Mouse (Mus musculus): ENCODE measurements at regions not wholly inside any gene's neighbourhood (a gene's known extent, or its start where the extent isn't known, plus 50 kb on each side); places are given as distances from the start of the nearest gene placed in this dataset.

DNA sequence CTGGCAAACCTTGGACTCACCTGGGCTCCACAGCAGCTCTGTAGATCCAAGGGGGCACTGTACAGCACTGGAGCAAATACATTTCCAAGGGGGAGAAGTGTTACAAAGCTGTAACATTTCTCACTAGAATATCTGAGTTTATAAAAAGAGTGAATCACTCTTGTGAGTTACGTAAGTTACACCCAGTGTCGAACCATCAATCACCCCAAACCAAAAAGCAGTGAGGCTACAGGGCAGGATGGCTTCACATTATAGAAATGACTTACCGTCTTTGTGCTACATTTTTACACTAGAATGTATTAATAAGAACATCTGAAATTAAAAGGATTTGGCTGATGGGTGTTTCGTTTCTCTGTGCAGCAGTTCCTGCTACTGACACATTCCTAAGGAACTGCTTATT lies 156.7 kb upstream of the Klf14 start:
- Histone ChIP-seq H3K27ac (ENCODE audit: insufficient read depth, low read length) (no peak overlapping the region), H3K9ac (ENCODE audit: low read depth, poor library complexity, severe bottlenecking) (no peak overlapping the region), H3K4me1 (ENCODE audit: control insufficient read depth, insufficient read depth, low read length) (no peaks in the 10 kb centered on the region), H3K9me3 (replicated peaks; ENCODE audit: control insufficient read depth, insufficient read depth, low read length, poor library complexity, severe bottlenecking) (no peaks in the 10 kb centered on the region), H3K27me3 (ENCODE audit: control insufficient read depth, insufficient read depth, low read length, poor library complexity, severe bottlenecking) (no peaks in the 10 kb centered on the region), H3K36me3 (ENCODE audit: control insufficient read depth, insufficient read depth, low read length, poor library complexity, severe bottlenecking) (no peaks in the 10 kb centered on the region), H3K4me3 (ENCODE audit: low read depth, low read length) (no peak overlapping the region)
- TF ChIP-seq EP300 (IDR thresholded peaks at IDR 0.05; ENCODE audit: insufficient read depth, low read depth, low read length) = no peak
- TF ChIP-seq CTCF (IDR thresholded peaks at IDR 0.05; ENCODE audit: low read depth, low read length) = no peak
- no peak for TF ChIP-seq POLR2A (IDR thresholded peaks at IDR 0.05; ENCODE audit: insufficient read depth, low read length)

DNA sequence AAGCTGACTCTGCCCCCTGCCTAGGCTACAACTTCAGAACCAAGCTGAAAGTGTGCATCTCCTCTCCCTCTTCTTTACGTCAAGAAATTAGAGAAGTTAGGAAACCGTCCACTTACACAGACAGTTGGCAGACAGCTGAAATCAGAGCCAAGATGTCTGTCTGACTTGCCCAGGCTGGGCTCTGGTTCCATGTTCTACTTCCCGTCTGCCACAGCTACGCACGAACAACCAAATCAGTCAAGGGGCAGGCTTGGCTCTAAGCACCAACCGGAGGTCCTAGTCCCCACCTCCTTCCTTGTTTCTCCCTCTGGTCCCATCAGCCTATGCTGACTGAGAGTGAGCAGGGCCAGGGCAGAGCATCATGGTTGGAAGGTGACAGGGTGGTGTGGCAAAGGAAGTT lies 157.5 kb upstream of the Klf14 start:
- H3K27me3 ChIP-seq (ENCODE audit: control insufficient read depth, insufficient read depth, low read length, poor library complexity, severe bottlenecking) = no peaks in the 10 kb centered on the region
- H3K9me3 ChIP-seq (replicated peaks; ENCODE audit: control insufficient read depth, insufficient read depth, low read length, poor library complexity, severe bottlenecking) = no peaks in the 10 kb centered on the region
- TF ChIP-seq CTCF (IDR thresholded peaks at IDR 0.05; ENCODE audit: low read depth, low read length) (no peak), POLR2A (IDR thresholded peaks at IDR 0.05; ENCODE audit: insufficient read depth, low read length) (no peak), EP300 (IDR thresholded peaks at IDR 0.05; ENCODE audit: insufficient read depth, low read depth, low read length) (no peak)
- H3K9ac ChIP-seq (ENCODE audit: low read depth, poor library complexity, severe bottlenecking) = no peak overlapping the region
- no peak overlapping the region for H3K4me3 ChIP-seq (ENCODE audit: low read depth, low read length)
- no peaks in the 10 kb centered on the region for H3K36me3 ChIP-seq (ENCODE audit: control insufficient read depth, insufficient read depth, low read length, poor library complexity, severe bottlenecking)
- H3K27ac ChIP-seq (ENCODE audit: insufficient read depth, low read length) = no peak overlapping the region
- H3K4me1 ChIP-seq (ENCODE audit: control insufficient read depth, insufficient read depth, low read length) = no peaks in the 10 kb centered on the region

DNA sequence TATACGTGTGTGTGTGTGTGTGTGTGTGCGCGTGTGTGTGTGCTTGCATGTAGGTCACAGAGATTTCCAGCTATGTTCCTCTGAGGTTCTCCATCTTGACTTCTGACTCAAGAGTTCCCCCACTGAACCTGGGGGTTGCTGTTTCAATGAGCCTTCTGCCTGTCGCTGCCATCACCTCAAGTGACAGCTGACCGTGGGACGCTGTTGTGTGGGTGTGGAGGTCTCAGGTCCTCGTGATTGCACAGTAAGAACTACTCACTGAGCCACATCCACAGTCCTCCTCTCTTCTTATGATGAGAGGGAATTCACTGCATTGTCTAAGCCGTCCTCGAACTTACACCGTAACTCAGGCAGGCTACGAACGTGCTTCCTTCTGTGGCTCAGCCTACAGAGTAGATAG lies 158.8 kb upstream of the Klf14 start:
- TF ChIP-seq POLR2A (IDR thresholded peaks at IDR 0.05; ENCODE audit: insufficient read depth, low read length) (no peak), EP300 (IDR thresholded peaks at IDR 0.05; ENCODE audit: insufficient read depth, low read depth, low read length) (no peak), CTCF (IDR thresholded peaks at IDR 0.05; ENCODE audit: low read depth, low read length) (no peak)
- no peak overlapping the region for H3K9ac ChIP-seq (ENCODE audit: low read depth, poor library complexity, severe bottlenecking)
- no peaks in the 10 kb centered on the region for H3K36me3 ChIP-seq (ENCODE audit: control insufficient read depth, insufficient read depth, low read length, poor library complexity, severe bottlenecking)
- no peaks in the 10 kb centered on the region for H3K9me3 ChIP-seq (replicated peaks; ENCODE audit: control insufficient read depth, insufficient read depth, low read length, poor library complexity, severe bottlenecking)
- H3K4me3 ChIP-seq (ENCODE audit: low read depth, low read length) = no peak overlapping the region
- H3K27ac ChIP-seq (ENCODE audit: insufficient read depth, low read length) = no peak overlapping the region
- H3K27me3 ChIP-seq (ENCODE audit: control insufficient read depth, insufficient read depth, low read length, poor library complexity, severe bottlenecking) = no peaks in the 10 kb centered on the region
- no peaks in the 10 kb centered on the region for H3K4me1 ChIP-seq (ENCODE audit: control insufficient read depth, insufficient read depth, low read length)

DNA sequence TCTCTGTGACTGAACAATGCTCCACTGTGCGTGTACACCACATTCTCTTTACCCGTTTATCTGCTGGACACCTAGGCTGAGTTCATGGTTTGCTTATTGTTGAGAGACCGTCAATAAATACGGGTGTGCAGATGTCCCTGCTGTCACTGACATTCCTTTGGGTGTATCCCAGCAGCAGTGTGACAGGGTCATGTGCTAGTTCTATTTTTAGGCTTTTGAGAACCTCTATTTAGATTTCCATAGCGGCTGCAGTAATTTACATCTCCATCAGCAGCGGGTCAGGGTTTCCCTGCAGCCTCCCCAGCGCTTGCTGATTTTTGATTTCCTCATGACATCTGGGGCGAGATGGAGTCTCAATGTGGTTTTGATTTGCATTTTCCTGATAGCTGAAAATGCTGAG lies 162.1 kb upstream of the Klf14 start:
- H3K9me3 ChIP-seq (replicated peaks; ENCODE audit: control insufficient read depth, insufficient read depth, low read length, poor library complexity, severe bottlenecking) = no peaks in the 10 kb centered on the region
- H3K27ac ChIP-seq (ENCODE audit: insufficient read depth, low read length) = no peak overlapping the region
- no peaks in the 10 kb centered on the region for H3K27me3 ChIP-seq (ENCODE audit: control insufficient read depth, insufficient read depth, low read length, poor library complexity, severe bottlenecking)
- no peak overlapping the region for H3K9ac ChIP-seq (ENCODE audit: low read depth, poor library complexity, severe bottlenecking)
- H3K4me3 ChIP-seq (ENCODE audit: low read depth, low read length) = no peak overlapping the region
- H3K4me1 ChIP-seq (ENCODE audit: control insufficient read depth, insufficient read depth, low read length) = no peaks in the 10 kb centered on the region
- TF ChIP-seq CTCF (IDR thresholded peaks at IDR 0.05; ENCODE audit: low read depth, low read length) (no peak), EP300 (IDR thresholded peaks at IDR 0.05; ENCODE audit: insufficient read depth, low read depth, low read length) (no peak)
- no peaks in the 10 kb centered on the region for H3K36me3 ChIP-seq (ENCODE audit: control insufficient read depth, insufficient read depth, low read length, poor library complexity, severe bottlenecking)

DNA sequence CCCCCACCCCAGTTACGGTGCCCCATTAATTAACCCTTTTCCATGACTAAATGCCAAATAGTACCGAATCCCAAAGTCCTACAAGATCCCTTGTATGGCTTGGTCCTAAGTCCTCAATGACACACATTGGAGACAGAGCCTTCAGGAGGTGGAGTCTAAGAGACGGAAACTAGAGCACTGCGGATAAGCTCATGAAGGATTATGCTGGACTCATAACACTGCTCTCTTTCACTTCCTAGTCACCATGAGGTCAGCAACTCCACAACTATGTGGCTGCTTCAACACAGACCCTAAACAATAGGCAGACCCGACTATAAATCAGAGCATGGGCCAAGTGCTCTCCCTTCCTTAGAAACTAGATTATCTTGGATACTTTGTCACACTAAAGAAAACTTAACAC lies 164.0 kb upstream of the Klf14 start:
- no peak overlapping the region for H3K27ac ChIP-seq (ENCODE audit: insufficient read depth, low read length)
- TF ChIP-seq EP300 (IDR thresholded peaks at IDR 0.05; ENCODE audit: insufficient read depth, low read depth, low read length) = no peak
- TF ChIP-seq POLR2A (IDR thresholded peaks at IDR 0.05; ENCODE audit: insufficient read depth, low read length) = no peak
- no peak for TF ChIP-seq CTCF (IDR thresholded peaks at IDR 0.05; ENCODE audit: low read depth, low read length)

DNA sequence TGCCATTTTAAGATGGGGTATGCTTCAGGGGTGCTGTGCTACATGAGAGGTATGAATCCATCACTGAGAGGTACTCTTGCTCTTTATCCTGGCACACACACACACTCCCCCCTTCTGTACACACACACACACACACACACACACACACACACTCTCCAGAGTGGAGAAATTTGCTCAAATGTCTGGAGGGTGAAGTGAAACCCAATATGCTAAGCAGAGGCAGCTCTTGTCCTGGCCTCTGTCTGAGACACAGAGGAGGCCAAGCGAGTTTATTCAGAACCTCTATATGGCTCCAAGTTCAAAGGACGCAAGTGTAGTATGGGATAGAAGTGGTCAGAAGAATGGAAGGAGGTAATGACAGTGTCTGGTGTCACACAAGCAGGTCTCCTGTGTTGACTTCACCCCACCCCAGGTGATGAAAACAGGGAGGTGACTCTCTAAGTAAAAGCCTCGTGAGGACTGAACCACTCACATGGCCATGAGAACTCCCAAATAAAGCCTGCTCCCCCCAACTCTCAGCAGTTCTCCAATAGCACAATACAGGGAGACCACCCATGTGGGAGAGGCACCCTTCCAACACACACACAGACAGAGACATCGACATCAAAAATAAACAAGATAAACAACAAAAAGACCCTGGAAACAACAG lies 164.6 kb upstream of the Klf14 start:
- no peak overlapping the region for H3K9ac ChIP-seq (ENCODE audit: low read depth, poor library complexity, severe bottlenecking)
- no peak overlapping the region for H3K4me3 ChIP-seq (ENCODE audit: low read depth, low read length)
- TF ChIP-seq CTCF (IDR thresholded peaks at IDR 0.05; ENCODE audit: low read depth, low read length) = no peak
- TF ChIP-seq POLR2A (IDR thresholded peaks at IDR 0.05; ENCODE audit: insufficient read depth, low read length) = no peak
- TF ChIP-seq EP300 (IDR thresholded peaks at IDR 0.05; ENCODE audit: insufficient read depth, low read depth, low read length) = no peak
- H3K27ac ChIP-seq (ENCODE audit: insufficient read depth, low read length) = no peak overlapping the region
- H3K4me1 ChIP-seq (ENCODE audit: control insufficient read depth, insufficient read depth, low read length) = no peaks in the 10 kb centered on the region
- no peaks in the 10 kb centered on the region for H3K9me3 ChIP-seq (replicated peaks; ENCODE audit: control insufficient read depth, insufficient read depth, low read length, poor library complexity, severe bottlenecking)
- H3K36me3 ChIP-seq (ENCODE audit: control insufficient read depth, insufficient read depth, low read length, poor library complexity, severe bottlenecking) = no peaks in the 10 kb centered on the region
- H3K27me3 ChIP-seq (ENCODE audit: control insufficient read depth, insufficient read depth, low read length, poor library complexity, severe bottlenecking) = no peaks in the 10 kb centered on the region

More for the DNA sequence above, 164.0 kb upstream of the Klf14 start:
- Histone ChIP-seq H3K9me3 (replicated peaks; ENCODE audit: control insufficient read depth, insufficient read depth, low read length, poor library complexity, severe bottlenecking) (no peaks in the 10 kb centered on the region), H3K9ac (ENCODE audit: low read depth, poor library complexity, severe bottlenecking) (no peak overlapping the region), H3K4me1 (ENCODE audit: control insufficient read depth, insufficient read depth, low read length) (no peaks in the 10 kb centered on the region), H3K27me3 (ENCODE audit: control insufficient read depth, insufficient read depth, low read length, poor library complexity, severe bottlenecking) (no peaks in the 10 kb centered on the region), H3K4me3 (ENCODE audit: low read depth, low read length) (no peak overlapping the region), H3K36me3 (ENCODE audit: control insufficient read depth, insufficient read depth, low read length, poor library complexity, severe bottlenecking) (no peaks in the 10 kb centered on the region)
